Mouse (Mus musculus): ENCODE results near the gene Rbbp4.

- TF ChIP-seq CTCF (conservative IDR thresholded peaks at IDR 0.05 in 1 of 2, IDR thresholded peaks at IDR 0.05 in 1 of 2; ENCODE audit: low read depth in 2 of 2, low read length in 2 of 2) (no peak), MAFK (IDR thresholded peaks at IDR 0.05; ENCODE audit: insufficient replicate concordance, low read length) (no peak), UBTF (IDR thresholded peaks at IDR 0.05; ENCODE audit: low read depth, low read length) (no peak)
Observed at GRCm38 (mm10) chr4:129362771-129363170, 27.6 kb upstream of the Rbbp4 start.

Measured in CH12.LX (cell line).